Mouse (Mus musculus) MEL (cell line): ENCODE results near the gene Mobp. TPM values are rescaled to one million over a fixed set of nuclear protein-coding genes. Genes with fewer than 3 reads are reported as not detected.

Experiments
- DNase-seq: peaks from one replicate; pipeline ENCODE4 v3.0.0; 2011; ENCODE audit warnings: low read depth, low spot score
- H3K27ac ChIP-seq: 2 replicates; pipeline ENCODE4 v1.5.1; 2012; ENCODE audit warnings: low read depth, mild to moderate bottlenecking, control low read depth, low read length, moderate library complexity; ENCODE audit not compliant: control insufficient read depth
- H3K27me3 ChIP-seq, 2 experiments: fragments of 150-350 bp in 1 of 2; sonication (generic) in 1 of 2; 2 replicates each; pipeline ENCODE4 v1.6.1; 2012; ENCODE audit warnings: low read length in 2 of 2, mild to moderate bottlenecking in 2 of 2, improper control_type of control experiment in 1 of 2, moderate library complexity in 1 of 2; ENCODE audit not compliant: insufficient read depth in 2 of 2, control insufficient read depth in 1 of 2
- H3K36me3 ChIP-seq, 2 experiments: 2 replicates each; pipeline ENCODE4 v1.6.1; 2012 to 2014; ENCODE audit warnings: low read length in 2 of 2, improper control_type of control experiment in 1 of 2, inconsistent platforms in 1 of 2, mild to moderate bottlenecking in 1 of 2; ENCODE audit not compliant: insufficient read depth in 2 of 2, control insufficient read depth in 1 of 2
- H3K4me1 ChIP-seq, 2 experiments: fragments of 150-350 bp in 1 of 2; sonication (generic) in 1 of 2; 2 replicates each; pipeline ENCODE4 v1.6.1; 2012; ENCODE audit warnings: low read length in 2 of 2, improper control_type of control experiment in 1 of 2, mild to moderate bottlenecking in 1 of 2; ENCODE audit not compliant: insufficient read depth in 2 of 2, control insufficient read depth in 1 of 2
- H3K4me3 ChIP-seq, 2 experiments: fragments of 150-350 bp in 1 of 2; sonication (generic) in 1 of 2; 2 replicates each; pipeline ENCODE4 v1.5.1; 2012; ENCODE audit warnings: low read depth in 2 of 2, low read length in 2 of 2, mild to moderate bottlenecking in 2 of 2, moderate library complexity in 2 of 2, control low read depth in 1 of 2, improper control_type of control experiment in 1 of 2; ENCODE audit not compliant: control insufficient read depth in 1 of 2, insufficient read depth in 1 of 2
- H3K79me2 ChIP-seq: 2 replicates; pipeline ENCODE4 v1.6.1; 2012; ENCODE audit warnings: mild to moderate bottlenecking, low read length, moderate library complexity; ENCODE audit not compliant: control insufficient read depth, poor library complexity, insufficient read depth
- H3K9ac ChIP-seq: 2 replicates; pipeline ENCODE4 v1.6.1; 2012; ENCODE audit warnings: low read depth, mild to moderate bottlenecking, control low read depth, low read length, moderate library complexity; ENCODE audit not compliant: control insufficient read depth, poor library complexity, severe bottlenecking
- H3K9me3 ChIP-seq: fragments of 150-350 bp; sonication (generic); replicated peaks from 2 replicates; pipeline ENCODE4 v1.6.1; 2012; ENCODE audit warnings: mild to moderate bottlenecking, low read length, improper control_type of control experiment, moderate library complexity; ENCODE audit not compliant: insufficient read depth
- BHLHE40 ChIP-seq: IDR thresholded peaks from 2 replicates; pipeline ENCODE4 v1.6.1; 2012; ENCODE audit warnings: low read depth, mild to moderate bottlenecking, inconsistent platforms, low read length, improper control_type of control experiment, borderline replicate concordance
- CHD2 ChIP-seq: IDR thresholded peaks from 2 replicates; pipeline ENCODE4 v1.6.1; 2011; ENCODE audit warnings: low read length, improper control_type of control experiment
- ETS1 ChIP-seq: IDR thresholded peaks from 2 replicates; pipeline ENCODE4 v1.6.1; 2012; ENCODE audit warnings: low read depth, mild to moderate bottlenecking, inconsistent platforms, low read length, improper control_type of control experiment, moderate library complexity
- GATA1 ChIP-seq: IDR thresholded peaks from 2 replicates; pipeline ENCODE4 v1.6.1; 2011; ENCODE audit warnings: low read depth, low read length, improper control_type of control experiment
- HCFC1 ChIP-seq: IDR thresholded peaks from 2 replicates; pipeline ENCODE4 v1.6.1; 2012; ENCODE audit warnings: low read depth, mild to moderate bottlenecking, inconsistent platforms, low read length, improper control_type of control experiment, moderate library complexity
- MAFK ChIP-seq: IDR thresholded peaks from 2 replicates; pipeline ENCODE4 v1.6.1; 2011; ENCODE audit warnings: low read depth, mild to moderate bottlenecking, low read length, improper control_type of control experiment, borderline replicate concordance
- MAX ChIP-seq: IDR thresholded peaks from 2 replicates; pipeline ENCODE4 v1.6.1; 2011; ENCODE audit warnings: low read length, improper control_type of control experiment
- MAZ ChIP-seq: IDR thresholded peaks from 2 replicates; pipeline ENCODE4 v1.6.1; 2012; ENCODE audit warnings: low read depth, mild to moderate bottlenecking, inconsistent platforms, low read length, improper control_type of control experiment
- MEF2A ChIP-seq: IDR thresholded peaks from 2 replicates; pipeline ENCODE4 v1.6.1; 2014; ENCODE audit warnings: low read depth, mild to moderate bottlenecking, inconsistent platforms, low read length, improper control_type of control experiment; ENCODE audit not compliant: poor library complexity, insufficient replicate concordance, severe bottlenecking; ENCODE audit errors: extremely low read depth
- MXI1 ChIP-seq: IDR thresholded peaks from 2 replicates; pipeline ENCODE4 v1.6.1; 2011; ENCODE audit warnings: mild to moderate bottlenecking, low read depth, low read length, improper control_type of control experiment
- MYB ChIP-seq: IDR thresholded peaks from 2 replicates; pipeline ENCODE4 v1.6.1; 2011; ENCODE audit warnings: mild to moderate bottlenecking, low read depth, low read length, improper control_type of control experiment
- NELFE ChIP-seq: IDR thresholded peaks from 2 replicates; pipeline ENCODE4 v1.6.1; 2011; ENCODE audit warnings: low read depth, low read length, improper control_type of control experiment
- NRF1 ChIP-seq: IDR thresholded peaks from 2 replicates; pipeline ENCODE4 v1.6.1; 2014; ENCODE audit warnings: low read depth, mild to moderate bottlenecking, inconsistent platforms, low read length, improper control_type of control experiment, moderate library complexity; ENCODE audit not compliant: poor library complexity, insufficient read depth, severe bottlenecking
- POLR2AphosphoS2 ChIP-seq: IDR thresholded peaks from 2 replicates; pipeline ENCODE4 v1.6.1; 2011; ENCODE audit warnings: low read length, improper control_type of control experiment
- RCOR1 ChIP-seq: IDR thresholded peaks from 2 replicates; pipeline ENCODE4 v1.6.1; 2012; ENCODE audit warnings: low read depth, mild to moderate bottlenecking, inconsistent platforms, low read length, improper control_type of control experiment
- SMC3 ChIP-seq: IDR thresholded peaks from 2 replicates; pipeline ENCODE4 v1.6.1; 2011; ENCODE audit warnings: low read depth, low read length, improper control_type of control experiment
- TBP ChIP-seq: IDR thresholded peaks from 2 replicates; pipeline ENCODE4 v1.8.0; 2011; ENCODE audit warnings: low read depth, low read length, improper control_type of control experiment
- UBTF ChIP-seq: IDR thresholded peaks from 2 replicates; pipeline ENCODE4 v1.6.1; 2012; ENCODE audit warnings: low read depth, mild to moderate bottlenecking, inconsistent platforms, low read length, improper control_type of control experiment, moderate library complexity, borderline replicate concordance; ENCODE audit not compliant: insufficient read depth
- USF1 ChIP-seq: IDR thresholded peaks from 2 replicates; pipeline ENCODE4 v1.6.1; 2014; ENCODE audit warnings: low read depth, mild to moderate bottlenecking, inconsistent platforms, low read length, improper control_type of control experiment, moderate library complexity
- USF2 ChIP-seq, 2 experiments: IDR thresholded peaks; 2 replicates each; pipeline ENCODE4 v1.6.1; 2011 to 2012; ENCODE audit warnings: improper control_type of control experiment in 2 of 2, low read length in 2 of 2, borderline replicate concordance in 1 of 2, inconsistent platforms in 1 of 2, low read depth in 1 of 2, mild to moderate bottlenecking in 1 of 2; ENCODE audit not compliant: insufficient read depth in 1 of 2
- ZC3H11A ChIP-seq: IDR thresholded peaks from 2 replicates; pipeline ENCODE4 v1.6.1; 2012; ENCODE audit warnings: low read depth, mild to moderate bottlenecking, inconsistent platforms, low read length, improper control_type of control experiment
- ZKSCAN1 ChIP-seq: IDR thresholded peaks from 2 replicates; pipeline ENCODE4 v1.6.1; 2012; ENCODE audit warnings: low read depth, mild to moderate bottlenecking, inconsistent platforms, low read length, improper control_type of control experiment, moderate library complexity
- ZMIZ1 ChIP-seq: IDR thresholded peaks from 2 replicates; pipeline ENCODE4 v1.6.1; 2012; ENCODE audit warnings: low read depth, mild to moderate bottlenecking, inconsistent platforms, low read length, improper control_type of control experiment, moderate library complexity
- ZNF384 ChIP-seq: IDR thresholded peaks from 2 replicates; pipeline ENCODE4 v1.6.1; 2012; ENCODE audit warnings: low read depth, mild to moderate bottlenecking, inconsistent platforms, low read length, improper control_type of control experiment
- polyA plus RNA-seq, 2 experiments: library from polyadenylated mRNA; stranded (reverse) in 1 of 2; unstranded in 1 of 2; fragments of >175 nt in 1 of 2; fragments of >200 nt in 1 of 2; gene quantifications; 2 replicates each; pipeline versions ENCODE4 v1.2.1 to v1.2.4; 2012; ENCODE audit warnings: low replicate concordance in 2 of 2, low read depth in 1 of 2; ENCODE audit not compliant: insufficient read length in 2 of 2, insufficient read depth in 1 of 2, missing spikeins in 1 of 2
- total RNA-seq: library from RNA; depleted of rRNA; stranded (reverse); fragments of 300-350 nt; gene quantifications from 2 replicates; pipeline ENCODE4 v1.2.3, GENCODE M21; 2012

Gene Mobp
- total and polyA plus RNA-seq, 3 experiments: not detected

GRCm38 (mm10) chr9:120158047-120158446 lies 8.5 kb downstream of the Mobp start:
- Histone ChIP-seq H3K4me1 (no peaks in the 10 kb centered on the region), H3K9me3 (no peaks in the 10 kb centered on the region), H3K36me3 (no peaks in the 10 kb centered on the region), H3K9ac (no peak overlapping the region), H3K27me3 (peaks cover 0 to 1% of the 10 kb centered on the region in 2 experiments; a peak in 2 of 4 replicates), H3K4me3 (no peak overlapping the region), H3K79me2 (no peaks in the 10 kb centered on the region), H3K27ac (no peak overlapping the region)
- peak; percentile 16 for DNase-seq
- TF ChIP-seq GATA1 (peak; percentile 54; the same call in 1 of the 2 replicates), USF1 (0 out of 2 replicates have a peak, but pooled peaks have one; percentile 8), UBTF (no peak), NRF1 (no peak)

DNA sequence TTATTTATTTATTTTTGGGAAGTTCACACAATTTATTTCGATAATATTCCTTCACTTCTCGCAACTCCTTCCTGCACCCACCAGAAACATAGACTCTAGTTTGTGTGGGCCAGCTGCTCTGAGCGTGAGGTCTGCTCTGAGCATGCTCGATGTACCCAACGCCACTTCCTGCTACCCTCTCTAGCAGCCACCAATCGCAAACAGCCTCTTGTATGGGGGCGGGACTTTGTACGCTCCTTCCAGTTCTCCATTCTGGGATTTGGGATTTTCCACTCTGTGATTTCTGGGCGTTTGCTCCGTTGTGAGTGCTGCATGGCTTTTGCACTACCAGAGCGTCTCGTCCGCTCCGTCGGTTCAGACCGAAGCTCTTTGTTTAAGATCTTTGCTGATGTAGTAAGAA lies 14.4 kb downstream of the Mobp start:
- Histone ChIP-seq H3K9me3 (no peaks in the 10 kb centered on the region), H3K4me3 (no peak overlapping the region), H3K36me3 (no peaks in the 10 kb centered on the region), H3K27me3 (peaks cover 4 to 6% of the 10 kb centered on the region in 2 experiments), H3K27ac (no peak overlapping the region), H3K4me1 (no peaks in the 10 kb centered on the region), H3K9ac (no peak overlapping the region), H3K79me2 (no peaks in the 10 kb centered on the region)
- no peak for DNase-seq
- no peak for TF ChIP-seq RCOR1
- TF ChIP-seq HCFC1: no peak
- no peak for TF ChIP-seq MEF2A
- no peak for TF ChIP-seq USF2 (IDR thresholded peaks at IDR 0.05; ENCODE audit: borderline replicate concordance in 1 of 2, insufficient read depth in 1 of 2, low read depth in 1 of 2, low read length in 2 of 2)
- TF ChIP-seq MYB: no peak
- no peak for TF ChIP-seq MAFK
- TF ChIP-seq BHLHE40: no peak
- TF ChIP-seq SMC3: no peak
- no peak for TF ChIP-seq USF1
- no peak for TF ChIP-seq ZMIZ1
- no peak for TF ChIP-seq ZKSCAN1

GRCm38 (mm10) chr9:120167826-120168225 lies 18.3 kb downstream of the Mobp start:
- no peak overlapping the region for H3K9ac ChIP-seq

More at GRCm38 (mm10) chr9:120167826-120168225, 18.3 kb downstream of the Mobp start:
- TF ChIP-seq MAZ (no peak), MAX (no peak), NELFE (no peak), MXI1 (no peak), RCOR1 (no peak), HCFC1 (no peak), ETS1 (no peak), USF1 (no peak), TBP (no peak), CHD2 (no peak), UBTF (no peak), ZNF384 (no peak), GATA1 (no peak), ZC3H11A (no peak), POLR2AphosphoS2 (no peak), ZMIZ1 (no peak), USF2 (IDR thresholded peaks at IDR 0.05; ENCODE audit: borderline replicate concordance in 1 of 2, insufficient read depth in 1 of 2, low read depth in 1 of 2, low read length in 2 of 2) (no peak)
- peaks cover 4 to 6% of the 10 kb centered on the region in 2 experiments for H3K27me3 ChIP-seq
- no peaks in the 10 kb centered on the region for H3K9me3 ChIP-seq
- H3K4me1 ChIP-seq: no peaks in the 10 kb centered on the region
- no peak for DNase-seq
- no peaks in the 10 kb centered on the region for H3K36me3 ChIP-seq
- H3K27ac ChIP-seq: no peak overlapping the region
- no peaks in the 10 kb centered on the region for H3K79me2 ChIP-seq
- no peak overlapping the region for H3K4me3 ChIP-seq
